Mouse (Mus musculus) layer of hippocampus, adult 9-11 months (tissue): Measurements from ENCODE around the gene Cbl.
A peak's percentile ranks its signal among the peaks of the same experiment; 100 is the strongest.

Source experiments
- DNase-seq: peaks from one replicate; pipeline ENCODE4 v3.0.0; 2022

Gene Cbl

DNA sequence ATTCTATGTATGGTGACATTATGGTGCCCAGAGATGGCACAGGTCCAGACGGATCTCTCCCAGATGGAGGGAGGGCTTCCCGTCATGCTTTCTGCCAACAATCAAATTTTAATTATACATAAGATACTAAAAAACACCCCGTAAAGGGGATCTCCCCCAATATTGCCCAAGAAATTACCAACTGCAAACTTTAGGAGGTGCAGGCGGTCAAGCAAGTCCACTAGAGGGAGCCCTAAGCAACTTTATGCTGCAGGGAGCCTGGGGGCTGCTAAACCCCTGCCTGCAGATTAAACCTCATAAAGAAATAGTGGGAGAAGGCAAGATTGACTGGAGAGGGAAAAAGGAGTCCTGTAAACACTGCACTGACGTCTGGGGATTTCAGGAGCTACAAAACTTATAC, 5.6 kb upstream of the Cbl start:
- DNase-seq, result no peak

DNA sequence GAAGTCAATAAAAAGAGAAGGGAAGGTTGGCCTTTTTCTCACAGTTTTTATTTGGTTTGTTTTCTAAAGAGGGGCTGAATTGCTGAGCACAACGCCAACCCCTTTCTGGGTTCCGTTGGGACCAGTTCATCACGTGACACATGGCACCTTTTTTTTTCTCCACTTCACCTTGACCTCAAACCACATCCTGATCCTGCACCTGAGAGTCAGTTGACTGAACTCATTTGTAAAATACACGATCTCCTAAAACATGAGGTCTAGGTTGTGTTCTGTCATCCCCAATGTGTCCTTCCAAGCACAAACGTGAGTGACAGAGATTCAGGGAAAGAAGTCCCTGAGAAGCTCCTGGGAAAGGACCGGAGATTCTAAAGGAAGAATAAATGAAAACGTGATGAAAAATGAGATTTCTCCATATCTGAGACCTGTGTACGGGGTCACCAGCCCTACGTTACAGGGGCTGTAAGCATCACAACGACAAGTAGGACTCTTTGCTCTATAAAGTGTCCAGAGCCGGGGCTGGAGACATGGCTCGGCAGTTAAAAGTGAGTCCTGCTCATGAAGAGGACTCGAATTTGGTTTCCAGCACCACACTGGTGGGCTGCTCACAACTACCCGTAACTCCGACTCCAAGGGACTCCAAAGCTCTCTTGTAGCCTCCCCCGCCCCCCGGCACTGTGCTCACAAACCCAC, 4.8 kb upstream of the Cbl start:
- DNase-seq, result no peak

DNA sequence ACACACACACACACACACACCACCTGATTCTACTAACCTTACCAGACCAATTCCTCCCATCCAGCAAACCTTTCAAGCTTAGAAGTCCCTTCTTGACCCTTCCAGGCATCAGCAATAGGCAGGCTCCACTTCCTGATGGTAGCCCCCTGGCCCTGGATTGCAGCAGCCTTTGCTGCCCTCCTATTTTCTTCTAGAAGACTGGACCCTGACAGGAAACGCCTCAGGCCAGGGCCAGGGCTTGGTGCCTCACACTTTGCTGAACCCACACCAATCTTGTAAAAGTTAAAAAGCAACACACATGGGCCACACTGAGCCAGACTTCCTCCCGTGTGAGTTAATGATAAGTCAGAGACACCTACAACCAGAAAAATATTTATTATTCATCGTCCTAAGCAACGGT, 3.3 kb upstream of the Cbl start:
- no peak for DNase-seq

DNA sequence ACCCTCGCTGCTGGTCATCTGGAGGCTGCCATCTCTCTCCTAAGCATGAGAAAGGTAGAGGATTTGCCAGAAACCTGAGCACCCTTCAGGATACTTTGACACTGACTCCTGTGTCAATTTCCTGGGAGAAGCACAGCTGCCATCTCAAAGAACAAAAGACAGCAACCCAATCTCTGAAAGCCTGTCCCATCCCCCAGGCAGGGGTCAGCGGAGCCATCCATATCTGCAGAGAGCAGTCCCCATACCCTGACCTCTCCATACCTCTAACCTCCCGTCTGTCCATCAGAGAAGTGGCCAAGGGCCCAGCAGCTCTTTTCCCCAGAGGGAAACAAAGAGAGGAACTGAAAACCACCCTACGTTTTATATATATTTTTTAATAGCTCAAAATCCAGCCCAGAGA, 2.8 kb upstream of the Cbl start:
- DNase-seq, result no peak

DNA sequence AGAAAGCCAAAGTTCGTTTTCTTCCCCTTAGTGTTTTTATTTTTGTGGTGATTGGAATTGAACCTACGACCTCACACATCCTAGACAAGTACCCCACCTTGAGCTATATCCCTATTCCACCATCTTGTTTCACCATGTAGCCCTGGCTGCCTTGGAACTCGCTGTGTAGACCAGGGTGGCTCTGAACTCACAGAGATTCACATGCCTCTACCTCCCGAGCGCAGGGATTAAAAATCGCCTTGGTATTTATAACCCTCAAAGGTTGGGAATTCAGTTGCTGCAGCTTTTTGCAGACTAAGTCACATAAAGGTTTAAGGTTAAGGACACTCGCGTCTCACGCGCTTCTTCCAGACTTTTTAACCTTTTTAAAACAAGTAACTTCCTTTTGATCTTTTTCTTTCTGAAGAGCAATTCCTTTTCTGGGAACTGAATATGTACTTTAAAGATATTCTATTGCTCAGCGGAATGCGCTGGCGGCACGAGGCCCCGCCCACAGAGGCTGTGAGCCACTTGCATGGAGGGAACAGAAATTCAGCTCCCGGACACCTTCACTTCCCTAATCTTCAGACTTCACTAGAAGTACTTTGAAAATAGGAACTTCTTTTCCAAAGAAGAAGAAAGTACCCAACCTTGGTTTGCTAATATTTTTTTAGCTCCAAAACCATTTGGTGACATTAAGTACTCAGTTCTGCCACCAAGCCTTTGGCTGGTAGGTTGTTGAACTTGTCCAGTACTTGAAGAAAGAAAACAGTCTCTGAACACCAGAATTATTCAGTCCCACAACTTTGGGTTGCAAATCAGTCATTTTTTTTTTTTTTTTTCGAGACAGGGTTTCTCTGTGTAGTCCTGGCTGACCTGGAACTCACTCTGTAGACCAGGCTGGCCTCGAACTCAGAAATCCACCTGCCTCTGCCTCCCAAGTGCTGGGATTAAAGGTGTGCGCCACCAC, 904 bp upstream of the Cbl start:
- DNase-seq, result peak; percentile 66

DNA sequence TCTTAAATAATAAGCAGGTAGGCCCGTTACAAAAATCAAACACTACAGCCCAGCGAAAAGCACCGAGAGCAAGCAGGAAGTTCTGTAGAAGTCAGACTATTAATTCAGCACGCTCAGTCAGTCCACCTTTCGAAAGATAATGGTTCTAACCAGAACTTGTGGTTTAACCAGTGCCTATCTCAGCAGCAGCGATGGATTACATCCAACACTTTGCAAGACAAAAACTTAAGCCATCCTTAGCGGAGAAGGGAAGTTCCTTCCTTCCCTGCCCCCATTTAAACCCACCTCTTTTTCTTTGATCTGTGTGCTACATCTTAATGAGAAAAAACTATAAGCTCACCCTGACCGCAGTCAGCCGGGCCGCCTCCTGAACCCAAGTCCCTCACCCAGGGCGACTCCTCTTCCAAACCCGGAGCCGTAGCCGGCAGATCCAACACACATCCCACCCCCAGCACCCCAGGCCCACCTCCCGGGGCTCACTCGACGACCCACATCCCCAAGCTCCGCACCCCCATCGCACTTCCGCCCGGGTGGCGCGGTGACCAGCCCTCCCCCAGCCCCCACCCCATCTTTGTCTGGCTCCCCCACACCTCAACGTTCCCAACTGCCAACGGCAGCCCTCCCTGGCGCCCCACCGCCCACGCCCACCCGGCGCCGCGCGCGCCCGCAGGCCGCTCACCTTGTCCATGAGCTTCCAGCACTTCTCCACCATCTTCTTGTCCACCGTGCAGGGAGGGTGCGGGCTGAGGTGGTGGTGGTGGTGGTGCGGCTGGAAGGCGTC, 638 bp downstream of the Cbl start:
- DNase-seq, result no peak

DNA sequence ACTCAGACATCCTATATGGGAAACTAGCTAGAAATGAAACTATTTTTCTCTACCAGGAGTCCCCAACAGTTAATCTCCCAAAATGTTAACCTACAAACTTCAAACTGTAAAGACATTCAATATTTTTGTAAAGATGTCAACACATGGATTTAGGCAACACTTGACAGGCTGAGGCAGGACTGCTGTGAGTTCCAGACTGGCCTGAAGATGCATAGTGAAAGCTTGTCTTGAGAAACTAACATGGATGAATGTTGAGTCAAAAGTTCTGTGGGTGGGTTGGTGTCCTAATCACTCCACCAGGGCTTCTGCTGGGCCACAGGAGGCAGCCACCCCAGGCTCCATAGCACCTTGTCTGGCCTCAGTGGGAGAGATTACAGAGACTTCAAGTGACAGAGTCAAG, 2.2 kb downstream of the Cbl start:
- no peak for DNase-seq

DNA sequence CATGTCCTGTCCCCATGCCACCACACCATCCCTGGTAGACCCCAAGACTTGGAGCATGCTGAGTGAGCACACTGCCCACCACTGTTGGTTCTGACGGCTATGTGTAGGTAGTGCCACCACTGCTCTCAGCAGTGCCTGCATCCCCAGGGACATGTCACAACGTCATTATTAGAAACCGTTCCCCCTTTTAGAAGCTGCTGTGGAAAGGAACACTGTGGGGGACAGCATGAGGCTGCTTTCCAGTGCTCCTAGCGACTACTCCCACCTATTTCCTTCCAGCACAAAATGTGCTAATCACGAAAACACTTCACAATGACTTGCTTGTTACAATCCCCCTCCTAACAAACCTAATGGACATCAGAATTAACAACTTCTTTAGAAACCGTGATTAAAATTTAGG, 7.9 kb downstream of the Cbl start:
- DNase-seq, result peak; percentile 49

DNA sequence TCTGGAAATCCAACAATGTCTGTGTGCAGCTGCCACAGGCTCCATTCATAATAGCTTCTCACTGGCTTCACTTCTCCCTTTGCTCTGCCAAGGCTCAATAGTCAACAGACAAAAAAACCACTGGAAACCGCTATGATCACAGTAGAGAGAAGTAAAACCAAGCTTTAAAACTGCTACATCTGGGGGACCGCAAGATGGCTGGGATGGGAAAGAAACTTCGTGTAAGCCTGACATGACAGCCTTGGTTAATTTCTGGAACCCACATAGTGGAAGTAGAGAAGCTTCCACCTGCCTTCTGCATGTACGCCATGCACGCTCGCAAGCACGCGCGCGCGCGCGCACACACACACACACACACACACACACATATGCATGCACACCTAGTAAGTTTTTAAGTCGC, 20.3 kb downstream of the Cbl start:
- DNase-seq, result peak; percentile 32

DNA sequence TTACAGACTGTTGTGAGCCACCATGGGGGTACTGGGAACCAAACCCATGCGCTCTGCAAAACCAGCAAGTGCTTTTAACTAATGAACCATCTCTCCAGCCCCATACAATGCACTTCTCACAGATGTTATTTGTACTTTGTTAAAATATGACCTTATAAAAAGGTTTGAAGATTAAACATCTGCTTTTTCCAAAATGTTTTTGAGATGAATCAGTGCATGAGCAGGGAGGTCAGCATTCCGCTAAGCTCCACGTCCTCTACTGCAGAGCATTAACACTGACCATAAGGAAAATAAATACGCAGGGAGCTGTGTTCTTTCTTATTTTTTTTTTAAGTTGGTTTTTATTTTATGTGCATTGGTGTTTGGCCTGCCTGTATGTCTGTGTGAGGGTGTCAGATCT, 21.4 kb downstream of the Cbl start:
- DNase-seq, result no peak

DNA sequence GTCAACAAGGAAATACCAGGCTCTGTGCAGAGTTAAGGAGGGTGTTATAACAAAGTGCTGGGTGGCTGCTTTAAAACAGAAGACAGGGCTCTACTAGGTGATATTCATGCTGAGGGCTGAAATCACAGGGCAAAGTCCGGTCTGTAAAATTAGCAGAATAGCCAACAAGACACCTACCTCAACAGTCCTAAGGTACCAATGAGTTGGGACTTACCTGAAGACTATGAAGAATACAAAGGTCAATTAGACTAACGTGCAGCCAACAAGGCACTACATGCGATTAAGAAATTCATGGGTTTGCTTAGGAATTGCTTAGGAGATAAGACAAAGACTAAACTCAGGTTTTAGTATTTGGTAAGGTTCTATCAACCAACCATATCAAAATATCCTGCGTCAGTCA, 24.4 kb downstream of the Cbl start:
- no peak for DNase-seq

DNA sequence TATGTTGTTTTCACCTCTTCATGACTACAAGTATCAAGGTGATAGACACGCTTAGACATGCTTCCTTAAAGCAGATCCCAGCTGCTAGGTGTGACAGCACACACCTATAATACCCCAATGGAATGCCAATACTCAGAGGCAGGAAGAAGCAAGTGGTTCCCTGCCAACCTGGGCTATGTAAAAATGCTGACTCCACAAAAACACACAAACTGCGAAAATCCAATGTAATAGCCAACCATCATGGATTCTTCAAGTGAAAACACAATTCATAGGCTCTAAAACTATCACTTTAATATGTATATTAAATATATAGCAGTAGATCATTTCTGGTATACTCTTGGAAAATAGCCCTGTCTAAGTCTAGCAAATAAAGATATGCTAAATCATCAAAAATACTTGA, 26.0 kb downstream of the Cbl start:
- DNase-seq, result no peak

DNA sequence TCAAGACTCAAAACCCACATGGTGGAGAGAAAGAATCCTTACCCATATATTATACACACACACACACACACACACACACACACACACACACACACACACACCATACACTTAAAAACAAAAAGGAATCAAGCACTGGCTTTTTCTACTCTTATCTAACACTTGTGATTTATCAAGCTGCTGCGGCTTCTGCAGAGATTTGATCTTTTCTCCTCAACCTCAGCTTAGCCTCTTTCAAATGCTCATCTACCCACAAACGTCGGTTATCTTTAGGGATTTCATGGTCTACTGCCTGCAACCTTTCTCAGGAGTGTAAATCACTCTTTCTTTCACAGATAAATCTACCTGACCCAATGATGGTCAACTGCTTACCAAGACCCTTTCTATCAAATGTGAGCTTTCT, 33.4 kb downstream of the Cbl start:
- no peak for DNase-seq

DNA sequence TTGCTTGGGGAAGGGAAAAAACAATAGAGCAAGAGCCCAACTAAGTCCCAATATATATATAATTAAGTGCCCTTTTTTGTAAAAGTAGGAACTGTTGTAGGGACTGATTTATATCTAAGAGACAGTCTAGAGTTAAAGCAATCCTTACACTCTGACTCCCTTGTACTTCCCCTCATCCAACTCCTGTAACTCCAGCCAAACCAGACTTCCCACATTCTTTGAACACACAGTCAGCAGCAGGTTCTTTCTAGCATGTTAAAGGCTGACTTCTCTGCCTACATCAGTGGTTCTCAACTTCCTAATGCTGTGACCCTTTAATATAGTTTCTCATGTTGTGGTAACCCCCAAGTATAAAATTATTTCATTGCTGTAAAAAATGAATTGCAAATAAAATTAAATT, 34.3 kb downstream of the Cbl start:
- DNase-seq, result no peak

DNA sequence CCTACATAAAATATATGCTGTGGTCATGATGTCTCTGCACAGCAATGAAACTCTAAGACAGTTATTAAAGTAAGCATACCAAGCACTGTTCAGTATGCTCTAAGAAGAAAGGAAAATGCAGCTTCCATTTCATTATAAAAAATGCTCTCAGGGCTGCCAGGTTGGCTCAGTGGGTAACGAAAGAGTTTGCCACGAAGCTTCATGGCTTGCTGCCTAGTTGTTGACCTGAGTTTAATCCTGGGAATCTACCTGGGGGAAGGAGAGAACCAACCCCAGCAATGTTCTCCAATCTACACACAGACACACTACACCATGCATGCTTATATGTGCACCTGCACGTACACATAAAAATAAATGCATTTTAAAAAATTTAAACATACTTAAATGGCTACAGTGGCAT, 34.7 kb downstream of the Cbl start:
- no peak for DNase-seq

DNA sequence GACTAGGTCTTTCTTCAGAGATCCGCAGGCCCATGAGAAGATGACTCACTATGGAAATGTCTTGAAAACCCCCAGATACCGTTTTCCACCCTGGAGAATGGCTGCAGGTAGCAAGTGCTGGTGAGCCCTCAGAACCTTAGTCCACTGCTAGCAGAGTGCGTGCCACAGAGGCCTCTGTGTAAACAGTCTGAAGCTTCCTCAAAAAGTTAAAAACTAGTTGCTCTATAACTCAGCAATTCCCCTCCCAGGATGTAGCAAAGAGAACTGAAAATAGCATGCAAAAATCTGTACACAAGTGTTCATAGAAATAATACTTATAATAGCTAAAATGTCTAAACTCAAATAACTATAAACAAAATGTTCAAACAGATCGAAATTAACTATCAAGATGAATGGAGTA, 37.5 kb downstream of the Cbl start:
- DNase-seq, result no peak

DNA sequence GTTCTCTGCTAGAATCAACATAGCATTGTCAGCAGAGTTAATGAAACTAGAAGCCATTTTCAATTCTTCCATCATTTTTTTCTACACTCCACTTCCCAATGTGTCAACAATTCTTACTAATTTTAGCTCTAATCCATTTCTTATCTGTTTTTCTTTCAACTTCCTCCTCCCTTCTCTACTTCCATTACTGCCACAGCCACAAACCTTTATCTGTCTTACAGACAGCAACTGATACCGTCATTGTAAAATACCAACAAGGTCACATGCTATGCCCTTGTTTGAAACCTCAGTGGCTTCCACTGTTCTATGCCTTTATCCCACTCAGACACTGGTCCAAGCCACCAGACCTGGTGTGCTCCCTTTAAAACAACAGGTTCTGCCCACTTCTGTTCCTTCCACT, 39.8 kb downstream of the Cbl start:
- no peak for DNase-seq

DNA sequence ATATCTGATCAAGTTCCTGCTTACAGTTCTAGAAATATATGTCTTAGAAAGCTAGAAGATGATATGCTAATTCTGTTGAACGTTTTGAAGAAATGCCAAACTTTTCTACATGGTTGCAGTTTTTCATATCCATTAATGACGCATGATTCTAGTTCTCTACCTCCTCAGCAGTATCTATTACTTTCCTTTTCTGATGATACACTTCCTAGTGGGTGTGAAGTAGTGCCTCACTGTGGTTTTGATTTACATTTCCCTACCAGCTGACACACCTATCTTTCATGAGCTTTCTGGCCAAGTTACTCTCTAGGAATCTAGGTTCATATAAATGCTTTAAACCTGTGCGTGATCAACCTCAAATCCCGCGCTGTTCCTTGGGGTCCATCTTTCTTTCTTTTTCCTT, 41.1 kb downstream of the Cbl start:
- DNase-seq, result no peak

DNA sequence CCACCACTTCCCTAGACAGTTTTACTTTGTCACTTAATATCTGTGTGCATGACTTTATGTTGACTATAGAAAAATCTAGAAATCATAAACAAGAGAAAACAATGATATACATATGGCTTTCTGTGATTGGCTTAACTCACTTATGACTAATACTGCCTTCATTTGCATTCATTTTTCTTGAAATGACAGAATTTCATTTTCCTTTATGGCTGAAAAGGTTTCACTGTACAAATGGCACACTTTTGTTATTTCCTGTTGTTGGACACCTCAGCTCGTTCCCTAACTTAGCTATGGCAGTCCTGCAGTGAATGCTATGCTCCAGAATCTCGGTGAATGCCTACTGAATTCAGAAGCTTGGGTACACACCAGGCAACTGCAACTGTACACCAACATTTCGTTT, 41.5 kb downstream of the Cbl start:
- no peak for DNase-seq

DNA sequence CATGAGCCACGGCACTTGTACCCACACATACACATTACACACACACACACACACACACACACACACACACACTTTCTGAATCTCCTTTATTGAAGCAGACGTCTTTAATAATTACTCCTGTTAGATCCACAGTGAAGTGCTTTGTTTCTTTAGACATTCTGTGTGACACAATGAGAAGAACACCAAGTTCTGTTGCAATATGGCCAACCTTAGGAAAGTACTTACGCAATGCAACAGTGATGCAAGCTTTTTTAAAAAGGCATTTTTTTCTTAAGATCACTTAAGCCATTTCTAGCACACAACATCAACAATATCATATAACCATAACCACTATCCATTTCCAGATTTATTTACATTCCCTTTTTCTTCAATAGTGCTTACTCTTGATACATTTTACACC, 42.7 kb downstream of the Cbl start:
- no peak for DNase-seq

DNA sequence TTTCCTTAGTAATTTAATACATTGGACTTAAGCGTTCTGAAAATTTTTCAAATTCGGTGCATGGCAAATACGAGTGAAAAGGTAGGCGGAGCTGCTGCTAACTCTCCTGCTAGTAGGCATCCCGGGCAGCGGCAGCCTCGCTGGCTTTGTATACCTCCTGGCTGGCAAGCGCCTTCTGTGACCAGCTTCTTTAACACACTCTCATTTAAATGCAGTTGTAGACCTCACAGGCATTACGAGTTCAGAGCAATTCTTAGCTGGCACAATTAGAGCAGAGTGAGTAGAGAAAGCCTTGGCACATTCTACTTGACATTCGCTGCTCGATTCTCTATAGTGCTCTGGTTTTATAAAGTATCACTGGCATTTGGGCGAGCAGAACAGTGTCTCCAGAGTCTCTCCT, 45.6 kb downstream of the Cbl start:
- DNase-seq, result no peak

DNA sequence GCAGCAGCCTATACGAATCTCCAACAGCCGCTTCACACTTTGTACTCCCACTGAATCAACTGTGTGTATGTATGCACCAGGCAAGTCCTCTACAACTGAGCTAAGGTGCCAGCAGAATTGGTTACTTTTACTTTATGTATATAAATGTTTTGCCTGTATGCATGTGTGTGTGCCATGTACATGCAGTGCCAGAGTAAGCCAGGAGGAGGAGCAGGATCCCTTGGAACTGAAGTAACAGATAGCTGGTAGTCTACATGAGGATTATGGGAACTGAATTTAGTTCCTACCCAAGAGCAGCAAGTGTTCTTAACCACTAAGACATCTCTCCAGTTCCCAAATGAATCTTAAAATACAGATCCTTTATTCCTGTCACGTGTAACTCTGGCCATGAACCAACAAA, 51.6 kb downstream of the Cbl start:
- DNase-seq, result no peak

DNA sequence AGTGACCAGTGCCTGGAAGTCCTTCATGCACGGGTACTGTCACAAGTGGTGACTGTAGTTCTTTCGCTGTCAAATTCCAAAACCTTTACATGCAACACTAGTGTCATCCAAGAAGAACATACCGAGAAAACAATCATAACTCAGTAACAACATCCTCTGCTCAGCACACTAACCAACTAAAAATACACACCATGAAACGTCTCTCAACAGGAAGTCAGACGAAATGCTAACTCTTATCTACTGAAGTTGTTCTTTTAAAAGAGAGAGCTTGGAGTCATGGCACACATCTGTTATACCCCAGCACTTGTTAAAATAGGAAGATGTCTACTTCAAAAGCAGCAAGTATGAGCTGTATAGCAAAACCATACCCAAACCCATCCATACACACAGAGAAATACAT, 52.3 kb downstream of the Cbl start:
- DNase-seq, result no peak

DNA sequence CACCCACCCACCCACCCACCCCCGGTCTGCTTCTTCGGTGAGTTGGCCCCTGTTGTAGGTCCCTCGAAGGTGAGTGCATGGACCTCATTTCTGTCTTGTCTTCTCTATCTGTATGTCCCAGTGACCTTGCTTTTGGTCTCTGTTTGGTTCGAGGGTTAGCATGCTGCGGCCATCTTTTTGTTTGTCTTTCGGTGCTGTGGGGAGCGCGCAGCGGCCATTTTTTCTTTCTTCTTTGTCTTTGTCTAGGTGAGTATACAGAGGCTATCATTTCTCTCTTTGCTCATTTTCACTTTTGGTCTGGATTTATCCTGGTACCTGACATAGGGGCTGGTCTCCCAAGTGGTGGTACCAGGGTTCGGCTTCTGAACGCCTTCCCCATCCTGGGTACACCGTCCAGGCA, 55.0 kb downstream of the Cbl start:
- no peak for DNase-seq
